Mouse (Mus musculus): ENCODE data around the gene Mpp6.

Gene Mpp6

GRCm38 (mm10) chr6:50109757-50110378 lies at the start of gene Mpp6:
Gene Mpp6, plus strand, starts transcription at chr6:50110241.
- peak; percentile 76 to 78 for DNase-seq (ENCODE audit: low spot score in 2 of 2)

- no peak for DNase-seq (ENCODE audit: low spot score in 2 of 2)
Observed at GRCm38 (mm10) chr6:50066172-50066571, 43.9 kb upstream of the Mpp6 start.

GRCm38 (mm10) chr6:50068490-50068889 lies 41.6 kb upstream of the Mpp6 start:
- DNase-seq (ENCODE audit: low spot score in 2 of 2), result no peak

GRCm38 (mm10) chr6:50075248-50075647 lies 34.8 kb upstream of the Mpp6 start:
- DNase-seq (ENCODE audit: low spot score in 2 of 2), result no peak

GRCm38 (mm10) chr6:50076473-50076872 lies 33.6 kb upstream of the Mpp6 start:
- no peak for DNase-seq (ENCODE audit: low spot score in 2 of 2)

- peak in 1 of 2 experiments; percentile 12 for DNase-seq (ENCODE audit: low spot score in 2 of 2)
Observed at GRCm38 (mm10) chr6:50080431-50080830, 29.6 kb upstream of the Mpp6 start.

- no peak for DNase-seq (ENCODE audit: low spot score in 2 of 2)
Observed at GRCm38 (mm10) chr6:50085206-50085605, 24.8 kb upstream of the Mpp6 start.

GRCm38 (mm10) chr6:50089333-50089732 lies 20.7 kb upstream of the Mpp6 start:
- no peak for DNase-seq (ENCODE audit: low spot score in 2 of 2)

- no peak for DNase-seq (ENCODE audit: low spot score in 2 of 2)
Observed at GRCm38 (mm10) chr6:50090221-50090620, 19.8 kb upstream of the Mpp6 start.

- no peak for DNase-seq (ENCODE audit: low spot score in 2 of 2)
Observed at GRCm38 (mm10) chr6:50091462-50092154, 18.4 kb upstream of the Mpp6 start.

- DNase-seq (ENCODE audit: low spot score in 2 of 2), result no peak
Observed at GRCm38 (mm10) chr6:50109201-50109756, 762 bp upstream of the Mpp6 start.

GRCm38 (mm10) chr6:50110379-50110941 lies 419 bp downstream of the Mpp6 start:
- peak in 1 of 2 experiments; percentile 28 for DNase-seq (ENCODE audit: low spot score in 2 of 2)

GRCm38 (mm10) chr6:50111111-50111655 lies 1.1 kb downstream of the Mpp6 start:
- DNase-seq (ENCODE audit: low spot score in 2 of 2), result no peak

- DNase-seq (ENCODE audit: low spot score in 2 of 2), result peak; percentile 89 to 93
Observed at GRCm38 (mm10) chr6:50112775-50113174, 2.7 kb downstream of the Mpp6 start.

- peak in 1 of 2 experiments; percentile 45 for DNase-seq (ENCODE audit: low spot score in 2 of 2)
Observed at GRCm38 (mm10) chr6:50114280-50114679, 4.2 kb downstream of the Mpp6 start.

GRCm38 (mm10) chr6:50120931-50121330 lies 10.9 kb downstream of the Mpp6 start:
- no peak for DNase-seq (ENCODE audit: low spot score in 2 of 2)

- no peak for DNase-seq (ENCODE audit: low spot score in 2 of 2)
Observed at GRCm38 (mm10) chr6:50122835-50123234, 12.8 kb downstream of the Mpp6 start.

- no peak for DNase-seq (ENCODE audit: low spot score in 2 of 2)
Observed at GRCm38 (mm10) chr6:50124197-50124596, 14.2 kb downstream of the Mpp6 start.

- no peak for DNase-seq (ENCODE audit: low spot score in 2 of 2)
Observed at GRCm38 (mm10) chr6:50126331-50126730, 16.3 kb downstream of the Mpp6 start.

- no peak for DNase-seq (ENCODE audit: low spot score in 2 of 2)
Observed at GRCm38 (mm10) chr6:50127536-50127935, 17.5 kb downstream of the Mpp6 start.

GRCm38 (mm10) chr6:50137651-50138050 lies 27.6 kb downstream of the Mpp6 start:
- no peak for DNase-seq (ENCODE audit: low spot score in 2 of 2)

- DNase-seq (ENCODE audit: low spot score in 2 of 2), result no peak
Observed at GRCm38 (mm10) chr6:50139526-50139925, 29.5 kb downstream of the Mpp6 start.
